Mouse (Mus musculus) lung, embryonic 16.5 days (tissue): ENCODE results near the gene Nup210. TPM values are rescaled to one million over a fixed set of nuclear protein-coding genes. Genes with fewer than 3 reads are reported as not detected.

ENCODE experiments used
- ATAC-seq: fragments of 200-750 bp; cut with Nextera tagmentation; 2 replicates; pipeline ENCODE4 v1.8.0; 2017; ENCODE audit warnings: low read depth, mild to moderate bottlenecking, moderate library complexity
- H3K27ac ChIP-seq: fragments of 300-500 bp; sonication (generic); 2 replicates; pipeline ENCODE4 v1.5.1; 2014; ENCODE audit warnings: mild to moderate bottlenecking, control low read depth, low read length
- H3K27me3 ChIP-seq: fragments of 300-500 bp; sonication (generic); 2 replicates; pipeline ENCODE4 v1.6.1; 2014; ENCODE audit warnings: low read depth, low read length, mixed read lengths; ENCODE audit not compliant: control insufficient read depth, insufficient read depth
- H3K36me3 ChIP-seq: fragments of 300-500 bp; sonication (generic); 2 replicates; pipeline ENCODE4 v1.6.1; 2014; ENCODE audit warnings: low read length; ENCODE audit not compliant: control insufficient read depth, insufficient read depth
- H3K4me1 ChIP-seq: fragments of 300-500 bp; sonication (generic); replicated peaks from 2 replicates; pipeline ENCODE4 v1.6.1; 2014; ENCODE audit warnings: low read length, mixed read lengths; ENCODE audit not compliant: control insufficient read depth, insufficient read depth
- H3K4me2 ChIP-seq: fragments of 300-500 bp; sonication (generic); 2 replicates; pipeline ENCODE4 v1.6.1; 2014; ENCODE audit warnings: low read depth, low read length, control low read depth
- H3K4me3 ChIP-seq: fragments of 300-500 bp; sonication (generic); 2 replicates; pipeline ENCODE4 v1.5.1; 2014; ENCODE audit warnings: mild to moderate bottlenecking, low read length, control low read depth
- H3K9ac ChIP-seq: fragments of 300-500 bp; sonication (generic); 2 replicates; pipeline ENCODE4 v1.6.1; 2014; ENCODE audit warnings: low read length, control low read depth
- H3K9me3 ChIP-seq: fragments of 300-500 bp; sonication (generic); 2 replicates; pipeline ENCODE4 v1.6.1; 2016; ENCODE audit warnings: low read length; ENCODE audit not compliant: control insufficient read depth
- WGBS: fragments of 180-500 bp; shearing (Covaris S2); extraction: QIAGEN DNeasy Blood & Tissue Kit; methylation state at CpG from one replicate; pipeline ENCODE4 v1.1.7; 2014; 5-methylcytosine and 5-hydroxymethylcytosine counted together
- polyA plus RNA-seq: library from polyadenylated mRNA; unstranded; fragments of >200 nt; fragmentation: Nextera tagmentation; extraction: Ambion mirVana; gene quantifications from 2 replicates; pipeline ENCODE4 v1.2.1, GENCODE M21; 2015

Gene Nup210
- 27.8 and 29.0 TPM in 2 replicates for polyA plus RNA-seq

- ATAC-seq = peak; percentile 97
- Histone ChIP-seq H3K4me3 (peak within 1 kb of the TSS; percentile 73), H3K27me3 (no peaks in the 10 kb centered on the region; the same call in 1 of the 2 replicates), H3K36me3 (no peaks in the 10 kb centered on the region), H3K9ac (peak within 1 kb of the TSS; percentile 78), H3K9me3 (no peaks in the 10 kb centered on the region), H3K4me1 (peaks cover 12% of the 10 kb centered on the region), H3K27ac (peak within 1 kb of the TSS; percentile 76), H3K4me2 (peak within 1 kb of the TSS; percentile 99)
- WGBS = under 1% methylated on average over 90 of the region's 93 CpGs
Measured at GRCm38 (mm10) chr6:91116244-91117145, at the start of gene Nup210. Gene Nup210 (minus strand): TSS chr6:91116829.

- 36% methylated on average over 3 of the region's 3 CpGs for WGBS
Measured at GRCm38 (mm10) chr6:91165210-91165609, 48.6 kb upstream of the Nup210 start.

GRCm38 (mm10) chr6:91164584-91164983 is 48.0 kb upstream of the Nup210 start:
- Histone ChIP-seq H3K9me3 (no peaks in the 10 kb centered on the region), H3K4me2 (no peak overlapping the region), H3K4me1 (peaks cover 6% of the 10 kb centered on the region; the same call in 1 of the 2 replicates), H3K9ac (no peak overlapping the region), H3K36me3 (no peaks in the 10 kb centered on the region), H3K27ac (no peak overlapping the region), H3K27me3 (no peaks in the 10 kb centered on the region), H3K4me3 (no peak overlapping the region)
- no peak for ATAC-seq
- WGBS = 85% methylated on average over 2 of the region's 2 CpGs

More at GRCm38 (mm10) chr6:91165210-91165609, 48.6 kb upstream of the Nup210 start:
- Histone ChIP-seq H3K4me3 (no peak overlapping the region), H3K36me3 (no peaks in the 10 kb centered on the region), H3K4me1 (peaks cover 5% of the 10 kb centered on the region; the same call in 1 of the 2 replicates), H3K27ac (no peak overlapping the region), H3K9ac (no peak overlapping the region), H3K27me3 (no peaks in the 10 kb centered on the region), H3K9me3 (no peaks in the 10 kb centered on the region), H3K4me2 (no peak overlapping the region)
- no peak for ATAC-seq

- H3K4me1 ChIP-seq = peaks cover 6% of the 10 kb centered on the region; the same call in 1 of the 2 replicates
Measured at GRCm38 (mm10) chr6:91163195-91163911, 46.7 kb upstream of the Nup210 start.

GRCm38 (mm10) chr6:91162314-91162713 is 45.7 kb upstream of the Nup210 start:
- Histone ChIP-seq H3K36me3 (no peaks in the 10 kb centered on the region), H3K4me2 (no peak overlapping the region), H3K9ac (no peak overlapping the region), H3K4me3 (no peak overlapping the region), H3K9me3 (no peaks in the 10 kb centered on the region), H3K27ac (no peak overlapping the region), H3K4me1 (peaks cover 9% of the 10 kb centered on the region; the same call in 1 of the 2 replicates), H3K27me3 (no peaks in the 10 kb centered on the region)
- WGBS = 78% methylated on average over 5 of the region's 5 CpGs
- ATAC-seq = no peak

More at GRCm38 (mm10) chr6:91163195-91163911, 46.7 kb upstream of the Nup210 start:
- Histone ChIP-seq H3K27me3 (no peaks in the 10 kb centered on the region), H3K4me2 (no peak overlapping the region), H3K9ac (no peak overlapping the region), H3K9me3 (no peaks in the 10 kb centered on the region), H3K36me3 (no peaks in the 10 kb centered on the region), H3K27ac (no peak overlapping the region), H3K4me3 (no peak overlapping the region)
- no peak for ATAC-seq
- 62% methylated on average over 5 of the region's 5 CpGs for WGBS

GRCm38 (mm10) chr6:91161506-91162235 is 45.0 kb upstream of the Nup210 start:
- H3K9ac ChIP-seq = no peak overlapping the region
- H3K27me3 ChIP-seq = no peaks in the 10 kb centered on the region
- H3K36me3 ChIP-seq = no peaks in the 10 kb centered on the region
- no peak overlapping the region for H3K27ac ChIP-seq
- H3K4me3 ChIP-seq = no peak overlapping the region
- ATAC-seq = no peak
- H3K4me2 ChIP-seq = no peak overlapping the region
- peaks cover 10% of the 10 kb centered on the region; the same call in 1 of the 2 replicates for H3K4me1 ChIP-seq
- no peaks in the 10 kb centered on the region for H3K9me3 ChIP-seq
- 66% methylated on average over 6 of the region's 6 CpGs for whole genome bisulfite sequencing

- Histone ChIP-seq H3K27me3 (no peaks in the 10 kb centered on the region), H3K9me3 (no peaks in the 10 kb centered on the region), H3K27ac (no peak overlapping the region), H3K4me1 (peaks cover 13% of the 10 kb centered on the region; the same call in 1 of the 2 replicates), H3K4me3 (no peak overlapping the region), H3K4me2 (no peak overlapping the region), H3K9ac (no peak overlapping the region), H3K36me3 (no peaks in the 10 kb centered on the region)
- 61% methylated on average over 2 of the region's 2 CpGs for WGBS
- ATAC-seq = no peak
Measured at GRCm38 (mm10) chr6:91160976-91161375, 44.3 kb upstream of the Nup210 start.

GRCm38 (mm10) chr6:91160399-91160798 is 43.8 kb upstream of the Nup210 start:
- Histone ChIP-seq H3K27ac (no peak overlapping the region), H3K4me1 (peaks cover 13% of the 10 kb centered on the region; the same call in 1 of the 2 replicates), H3K27me3 (no peaks in the 10 kb centered on the region), H3K9me3 (no peaks in the 10 kb centered on the region), H3K9ac (no peak overlapping the region), H3K4me3 (no peak overlapping the region), H3K36me3 (no peaks in the 10 kb centered on the region), H3K4me2 (no peak overlapping the region)
- no peak for ATAC-seq
- 47% methylated on average over 3 of the region's 3 CpGs for WGBS
